Mouse (Mus musculus): ENCODE measurements around the gene Mbl1.

- TF ChIP-seq CTCF (IDR thresholded peaks at IDR 0.05; ENCODE audit: borderline replicate concordance, extremely low read depth, insufficient read depth, insufficient read length) = no peak
- no peak for TF ChIP-seq POLR2A (IDR thresholded peaks at IDR 0.05; ENCODE audit: borderline replicate concordance, extremely low read depth, insufficient read depth, insufficient read length, poor library complexity, severe bottlenecking)
These were observed 46.9 kb downstream of the Mbl1 start for GRCm38 (mm10) chr14:41198037-41198730.

Measured in brain, embryonic 14.5 days (tissue).